Mouse (Mus musculus) lung, embryonic 15.5 days (tissue): Measurements from ENCODE around the gene Naa35. TPM values are rescaled to one million over a fixed set of nuclear protein-coding genes. Genes with fewer than 3 reads are reported as not detected.

Experiments
- ATAC-seq: fragments of 200-750 bp; cut with Nextera tagmentation; 2 replicates; pipeline ENCODE4 v1.8.0; 2017; ENCODE audit warnings: moderate number of reproducible peaks, borderline replicate concordance; ENCODE audit not compliant: low FRiP score, low TSS enrichment; ENCODE audit errors: extremely low read depth
- H3K27ac ChIP-seq: fragments of 300-500 bp; sonication (generic); 2 replicates; pipeline ENCODE4 v1.5.1; 2015; ENCODE audit warnings: moderate library complexity, mild to moderate bottlenecking, inconsistent platforms
- H3K27me3 ChIP-seq: fragments of 300-500 bp; sonication (generic); 2 replicates; pipeline ENCODE4 v1.6.1; 2015; ENCODE audit warnings: inconsistent platforms
- H3K36me3 ChIP-seq: fragments of 300-500 bp; sonication (generic); 2 replicates; pipeline ENCODE4 v1.6.1; 2015; ENCODE audit warnings: inconsistent platforms
- H3K4me1 ChIP-seq: fragments of 300-500 bp; sonication (generic); 2 replicates; pipeline ENCODE4 v1.6.1; 2015; ENCODE audit warnings: inconsistent platforms
- H3K4me2 ChIP-seq: fragments of 300-500 bp; sonication (generic); 2 replicates; pipeline ENCODE4 v1.6.1; 2015; ENCODE audit warnings: inconsistent platforms, mild to moderate bottlenecking, moderate library complexity
- H3K4me3 ChIP-seq: fragments of 300-500 bp; sonication (generic); 2 replicates; pipeline ENCODE4 v1.5.1; 2015; ENCODE audit warnings: mild to moderate bottlenecking, inconsistent platforms
- H3K9ac ChIP-seq: fragments of 300-500 bp; sonication (generic); 2 replicates; pipeline ENCODE4 v1.6.1; 2015; ENCODE audit warnings: inconsistent platforms
- H3K9me3 ChIP-seq: fragments of 300-500 bp; sonication (generic); 2 replicates; pipeline ENCODE4 v1.6.1; 2016; ENCODE audit warnings: inconsistent platforms
- WGBS: fragments of 180-500 bp; shearing (Covaris S2); methylation state at CpG from one replicate; pipeline ENCODE4 v1.1.7; 2015; 5-methylcytosine and 5-hydroxymethylcytosine counted together
- polyA plus RNA-seq: library from polyadenylated mRNA; unstranded; fragments of >200 nt; fragmentation: Nextera tagmentation; extraction: Ambion mirVana; gene quantifications from 2 replicates; pipeline ENCODE4 v1.2.1, GENCODE M21; 2015

Gene Naa35
- polyA plus RNA-seq, result 80.2 and 84.1 TPM in 2 replicates

GRCm38 (mm10) chr13:59584947-59585647 is at the start of gene Naa35, which contains the start of gene Agtpbp1:
Naa35 (plus strand) TSS chr13:59585259.
Agtpbp1 (minus strand) TSS chr13:59585227.
- H3K27ac ChIP-seq, result peak within 1 kb of the TSS; percentile 80
- no peaks in the 10 kb centered on the region for H3K9me3 ChIP-seq
- peaks cover 17% of the 10 kb centered on the region for H3K36me3 ChIP-seq
- H3K4me3 ChIP-seq, result peak within 1 kb of the TSS; percentile 78
- H3K27me3 ChIP-seq, result no peaks in the 10 kb centered on the region
- peak; percentile 96 for ATAC-seq
- peaks cover 26% of the 10 kb centered on the region for H3K4me1 ChIP-seq
- H3K4me2 ChIP-seq, result peak within 1 kb of the TSS; percentile 96
- H3K9ac ChIP-seq, result peak within 1 kb of the TSS; percentile 74
- WGBS, result under 1% methylated on average over 68 of the region's 83 CpGs

GRCm38 (mm10) chr13:59535746-59536145 is 49.3 kb upstream of the Naa35 start:
- H3K9me3 ChIP-seq, result no peaks in the 10 kb centered on the region
- H3K4me2 ChIP-seq, result no peak overlapping the region
- H3K4me3 ChIP-seq, result no peak overlapping the region
- H3K27me3 ChIP-seq, result no peaks in the 10 kb centered on the region
- WGBS, result 85% methylated on average over 6 of the region's 6 CpGs
- ATAC-seq, result no peak
- H3K4me1 ChIP-seq, result no peaks in the 10 kb centered on the region
- H3K27ac ChIP-seq, result no peak overlapping the region
- 0 out of 2 replicates have a peak, but pooled peaks cover 6% of the 10 kb centered on the region for H3K36me3 ChIP-seq
- no peak overlapping the region for H3K9ac ChIP-seq

GRCm38 (mm10) chr13:59536631-59537030 is 48.4 kb upstream of the Naa35 start:
- Histone ChIP-seq H3K27me3 (no peaks in the 10 kb centered on the region), H3K27ac (no peak overlapping the region), H3K9me3 (no peaks in the 10 kb centered on the region), H3K4me1 (no peaks in the 10 kb centered on the region), H3K4me3 (no peak overlapping the region), H3K36me3 (0 out of 2 replicates have a peak, but pooled peaks cover 6% of the 10 kb centered on the region), H3K4me2 (no peak overlapping the region), H3K9ac (no peak overlapping the region)
- ATAC-seq, result no peak
- WGBS, result 61% methylated on average over 2 of the region's 2 CpGs

GRCm38 (mm10) chr13:59538661-59539060 is 46.4 kb upstream of the Naa35 start:
- Histone ChIP-seq H3K27ac (no peak overlapping the region), H3K36me3 (no peaks in the 10 kb centered on the region), H3K27me3 (no peaks in the 10 kb centered on the region), H3K4me2 (no peak overlapping the region), H3K4me3 (no peak overlapping the region), H3K9ac (no peak overlapping the region), H3K4me1 (no peaks in the 10 kb centered on the region), H3K9me3 (no peaks in the 10 kb centered on the region)
- ATAC-seq, result no peak
- 83% methylated on average over 5 of the region's 5 CpGs for WGBS

- 66% methylated on average over 5 of the region's 5 CpGs for WGBS
- Histone ChIP-seq H3K36me3 (no peaks in the 10 kb centered on the region), H3K27ac (no peak overlapping the region), H3K4me2 (no peak overlapping the region), H3K9me3 (no peaks in the 10 kb centered on the region), H3K9ac (no peak overlapping the region), H3K4me1 (no peaks in the 10 kb centered on the region; the same call in none of the 2 replicates), H3K4me3 (no peak overlapping the region), H3K27me3 (no peaks in the 10 kb centered on the region)
- no peak for ATAC-seq
Measured at GRCm38 (mm10) chr13:59540030-59540429, 45.0 kb upstream of the Naa35 start.

GRCm38 (mm10) chr13:59542411-59542810 is 42.6 kb upstream of the Naa35 start:
- Histone ChIP-seq H3K4me2 (no peak overlapping the region), H3K9ac (no peak overlapping the region), H3K27ac (no peak overlapping the region), H3K4me1 (peaks cover 15% of the 10 kb centered on the region), H3K27me3 (no peaks in the 10 kb centered on the region), H3K36me3 (no peaks in the 10 kb centered on the region), H3K4me3 (no peak overlapping the region), H3K9me3 (no peaks in the 10 kb centered on the region)
- ATAC-seq, result no peak
- 87% methylated on average over 10 of the region's 10 CpGs for WGBS

- Histone ChIP-seq H3K4me1 (peaks cover 33% of the 10 kb centered on the region), H3K4me2 (peak overlapping the region; percentile 0; the same call in 1 of the 2 replicates), H3K27me3 (no peaks in the 10 kb centered on the region), H3K36me3 (no peaks in the 10 kb centered on the region), H3K27ac (peak overlapping the region; percentile 37), H3K9me3 (no peaks in the 10 kb centered on the region), H3K9ac (no peak overlapping the region), H3K4me3 (no peak overlapping the region)
- no peak; the same call in 1 of the 2 replicates for ATAC-seq
- WGBS, result 61% methylated on average over 2 of the region's 2 CpGs
Measured at GRCm38 (mm10) chr13:59547091-59547490, 38.0 kb upstream of the Naa35 start.

- WGBS, result 40% methylated on average over 4 of the region's 4 CpGs
- peak overlapping the region; percentile 37 for H3K27ac ChIP-seq
Measured at GRCm38 (mm10) chr13:59547716-59548115, 37.3 kb upstream of the Naa35 start.

GRCm38 (mm10) chr13:59549318-59549798 is 35.7 kb upstream of the Naa35 start:
- H3K27ac ChIP-seq, result no peak overlapping the region
- H3K9ac ChIP-seq, result no peak overlapping the region
- no peaks in the 10 kb centered on the region for H3K36me3 ChIP-seq
- 26% methylated on average over 1 of the region's 1 CpGs for WGBS
- H3K4me2 ChIP-seq, result no peak overlapping the region
- H3K4me1 ChIP-seq, result peaks cover 33% of the 10 kb centered on the region
- no peak for ATAC-seq
- no peaks in the 10 kb centered on the region for H3K9me3 ChIP-seq
- no peaks in the 10 kb centered on the region for H3K27me3 ChIP-seq
- H3K4me3 ChIP-seq, result no peak overlapping the region

More at GRCm38 (mm10) chr13:59547716-59548115, 37.3 kb upstream of the Naa35 start:
- H3K4me3 ChIP-seq, result no peak overlapping the region
- H3K36me3 ChIP-seq, result no peaks in the 10 kb centered on the region
- H3K27me3 ChIP-seq, result no peaks in the 10 kb centered on the region
- peak; percentile 85; the same call in 1 of the 2 replicates for ATAC-seq
- H3K9ac ChIP-seq, result no peak overlapping the region
- no peaks in the 10 kb centered on the region for H3K9me3 ChIP-seq
- peaks cover 33% of the 10 kb centered on the region for H3K4me1 ChIP-seq
- no peak overlapping the region for H3K4me2 ChIP-seq

- no peaks in the 10 kb centered on the region for H3K27me3 ChIP-seq
- 85% methylated on average over 5 of the region's 5 CpGs for WGBS
Measured at GRCm38 (mm10) chr13:59552286-59552685, 32.8 kb upstream of the Naa35 start.

GRCm38 (mm10) chr13:59552751-59553150 is 32.3 kb upstream of the Naa35 start:
- no peaks in the 10 kb centered on the region for H3K36me3 ChIP-seq
- H3K27me3 ChIP-seq, result no peaks in the 10 kb centered on the region
- H3K27ac ChIP-seq, result no peak overlapping the region
- ATAC-seq, result no peak
- H3K4me2 ChIP-seq, result no peak overlapping the region
- 54% methylated on average over 2 of the region's 2 CpGs for WGBS
- no peak overlapping the region for H3K4me3 ChIP-seq
- peaks cover 32% of the 10 kb centered on the region for H3K4me1 ChIP-seq
- no peak overlapping the region for H3K9ac ChIP-seq
- no peaks in the 10 kb centered on the region for H3K9me3 ChIP-seq

More at GRCm38 (mm10) chr13:59552286-59552685, 32.8 kb upstream of the Naa35 start:
- Histone ChIP-seq H3K9me3 (no peaks in the 10 kb centered on the region), H3K9ac (no peak overlapping the region), H3K4me2 (no peak overlapping the region), H3K27ac (no peak overlapping the region), H3K4me3 (no peak overlapping the region), H3K4me1 (peaks cover 37% of the 10 kb centered on the region), H3K36me3 (no peaks in the 10 kb centered on the region)
- ATAC-seq, result no peak

- peak overlapping the region; percentile 75 for H3K4me2 ChIP-seq
- peaks cover 17% of the 10 kb centered on the region for H3K4me1 ChIP-seq
- no peak overlapping the region for H3K9ac ChIP-seq
- no peaks in the 10 kb centered on the region for H3K27me3 ChIP-seq
- ATAC-seq, result no peak
- H3K27ac ChIP-seq, result no peak overlapping the region
- WGBS, result 48% methylated on average over 17 of the region's 17 CpGs
- no peaks in the 10 kb centered on the region for H3K36me3 ChIP-seq
- H3K9me3 ChIP-seq, result no peaks in the 10 kb centered on the region
- 0 out of 2 replicates have a peak overlapping the region, but pooled peaks have one; percentile 79 for H3K4me3 ChIP-seq
Measured at GRCm38 (mm10) chr13:59554772-59555505, 30.1 kb upstream of the Naa35 start.
